Mouse (Mus musculus) MEL (cell line): ENCODE results near the gene Rala. TPM values are rescaled to one million over a fixed set of nuclear protein-coding genes. Genes with fewer than 3 reads are reported as not detected.

Source experiments
- DNase-seq: peaks from one replicate; pipeline ENCODE4 v3.0.0; 2011; ENCODE audit warnings: low read depth, low spot score
- H3K27ac ChIP-seq: 2 replicates; pipeline ENCODE4 v1.5.1; 2012; ENCODE audit warnings: low read depth, mild to moderate bottlenecking, control low read depth, low read length, moderate library complexity; ENCODE audit not compliant: control insufficient read depth
- H3K27me3 ChIP-seq, 2 experiments: fragments of 150-350 bp in 1 of 2; sonication (generic) in 1 of 2; 2 replicates each; pipeline ENCODE4 v1.6.1; 2012; ENCODE audit warnings: low read length in 2 of 2, mild to moderate bottlenecking in 2 of 2, improper control_type of control experiment in 1 of 2, moderate library complexity in 1 of 2; ENCODE audit not compliant: insufficient read depth in 2 of 2, control insufficient read depth in 1 of 2
- H3K36me3 ChIP-seq, 2 experiments: 2 replicates each; pipeline ENCODE4 v1.6.1; 2012 to 2014; ENCODE audit warnings: low read length in 2 of 2, improper control_type of control experiment in 1 of 2, inconsistent platforms in 1 of 2, mild to moderate bottlenecking in 1 of 2; ENCODE audit not compliant: insufficient read depth in 2 of 2, control insufficient read depth in 1 of 2
- H3K4me1 ChIP-seq, 2 experiments: fragments of 150-350 bp in 1 of 2; sonication (generic) in 1 of 2; 2 replicates each; pipeline ENCODE4 v1.6.1; 2012; ENCODE audit warnings: low read length in 2 of 2, improper control_type of control experiment in 1 of 2, mild to moderate bottlenecking in 1 of 2; ENCODE audit not compliant: insufficient read depth in 2 of 2, control insufficient read depth in 1 of 2
- H3K4me3 ChIP-seq, 2 experiments: fragments of 150-350 bp in 1 of 2; sonication (generic) in 1 of 2; 2 replicates each; pipeline ENCODE4 v1.5.1; 2012; ENCODE audit warnings: low read depth in 2 of 2, low read length in 2 of 2, mild to moderate bottlenecking in 2 of 2, moderate library complexity in 2 of 2, control low read depth in 1 of 2, improper control_type of control experiment in 1 of 2; ENCODE audit not compliant: control insufficient read depth in 1 of 2, insufficient read depth in 1 of 2
- H3K79me2 ChIP-seq: 2 replicates; pipeline ENCODE4 v1.6.1; 2012; ENCODE audit warnings: mild to moderate bottlenecking, low read length, moderate library complexity; ENCODE audit not compliant: control insufficient read depth, poor library complexity, insufficient read depth
- H3K9ac ChIP-seq: 2 replicates; pipeline ENCODE4 v1.6.1; 2012; ENCODE audit warnings: low read depth, mild to moderate bottlenecking, control low read depth, low read length, moderate library complexity; ENCODE audit not compliant: control insufficient read depth, poor library complexity, severe bottlenecking
- H3K9me3 ChIP-seq: fragments of 150-350 bp; sonication (generic); replicated peaks from 2 replicates; pipeline ENCODE4 v1.6.1; 2012; ENCODE audit warnings: mild to moderate bottlenecking, low read length, improper control_type of control experiment, moderate library complexity; ENCODE audit not compliant: insufficient read depth
- CTCF ChIP-seq, 3 experiments: IDR thresholded peaks in 2 of 3; conservative IDR thresholded peaks in 1 of 3; 2 replicates each; pipeline ENCODE4 v1.5.1; 2011 to 2012; ENCODE audit warnings: low read length in 3 of 3, low read depth in 2 of 3, mild to moderate bottlenecking in 2 of 3, improper control_type of control experiment in 1 of 3, inconsistent platforms in 1 of 3, mixed read lengths in 1 of 3, moderate library complexity in 1 of 3; ENCODE audit not compliant: control insufficient read depth in 1 of 3, insufficient read depth in 1 of 3, poor library complexity in 1 of 3, severe bottlenecking in 1 of 3
- E2F4 ChIP-seq: IDR thresholded peaks from 2 replicates; pipeline ENCODE4 v1.6.1; 2011; ENCODE audit warnings: low read depth, low read length, improper control_type of control experiment, borderline replicate concordance
- GATA1 ChIP-seq: IDR thresholded peaks from 2 replicates; pipeline ENCODE4 v1.6.1; 2011; ENCODE audit warnings: low read depth, low read length, improper control_type of control experiment
- MAFK ChIP-seq: IDR thresholded peaks from 2 replicates; pipeline ENCODE4 v1.6.1; 2011; ENCODE audit warnings: low read depth, mild to moderate bottlenecking, low read length, improper control_type of control experiment, borderline replicate concordance
- MAZ ChIP-seq: IDR thresholded peaks from 2 replicates; pipeline ENCODE4 v1.6.1; 2012; ENCODE audit warnings: low read depth, mild to moderate bottlenecking, inconsistent platforms, low read length, improper control_type of control experiment
- NRF1 ChIP-seq: IDR thresholded peaks from 2 replicates; pipeline ENCODE4 v1.6.1; 2014; ENCODE audit warnings: low read depth, mild to moderate bottlenecking, inconsistent platforms, low read length, improper control_type of control experiment, moderate library complexity; ENCODE audit not compliant: poor library complexity, insufficient read depth, severe bottlenecking
- POLR2AphosphoS2 ChIP-seq: IDR thresholded peaks from 2 replicates; pipeline ENCODE4 v1.6.1; 2011; ENCODE audit warnings: low read length, improper control_type of control experiment
- RAD21 ChIP-seq: IDR thresholded peaks from 2 replicates; pipeline ENCODE4 v1.6.1; 2011; ENCODE audit warnings: mild to moderate bottlenecking, low read depth, low read length, improper control_type of control experiment
- SIN3A ChIP-seq: IDR thresholded peaks from 2 replicates; pipeline ENCODE4 v1.6.1; 2012; ENCODE audit warnings: low read length, improper control_type of control experiment, inconsistent platforms
- SMC3 ChIP-seq: IDR thresholded peaks from 2 replicates; pipeline ENCODE4 v1.6.1; 2011; ENCODE audit warnings: low read depth, low read length, improper control_type of control experiment
- TBP ChIP-seq: IDR thresholded peaks from 2 replicates; pipeline ENCODE4 v1.8.0; 2011; ENCODE audit warnings: low read depth, low read length, improper control_type of control experiment
- UBTF ChIP-seq: IDR thresholded peaks from 2 replicates; pipeline ENCODE4 v1.6.1; 2012; ENCODE audit warnings: low read depth, mild to moderate bottlenecking, inconsistent platforms, low read length, improper control_type of control experiment, moderate library complexity, borderline replicate concordance; ENCODE audit not compliant: insufficient read depth
- USF2 ChIP-seq, 2 experiments: IDR thresholded peaks; 2 replicates each; pipeline ENCODE4 v1.6.1; 2011 to 2012; ENCODE audit warnings: improper control_type of control experiment in 2 of 2, low read length in 2 of 2, borderline replicate concordance in 1 of 2, inconsistent platforms in 1 of 2, low read depth in 1 of 2, mild to moderate bottlenecking in 1 of 2; ENCODE audit not compliant: insufficient read depth in 1 of 2
- ZC3H11A ChIP-seq: IDR thresholded peaks from 2 replicates; pipeline ENCODE4 v1.6.1; 2012; ENCODE audit warnings: low read depth, mild to moderate bottlenecking, inconsistent platforms, low read length, improper control_type of control experiment
- polyA plus RNA-seq, 2 experiments: library from polyadenylated mRNA; stranded (reverse) in 1 of 2; unstranded in 1 of 2; fragments of >175 nt in 1 of 2; fragments of >200 nt in 1 of 2; gene quantifications; 2 replicates each; pipeline versions ENCODE4 v1.2.1 to v1.2.4; 2012; ENCODE audit warnings: low replicate concordance in 2 of 2, low read depth in 1 of 2; ENCODE audit not compliant: insufficient read length in 2 of 2, insufficient read depth in 1 of 2, missing spikeins in 1 of 2
- total RNA-seq: library from RNA; depleted of rRNA; stranded (reverse); fragments of 300-350 nt; gene quantifications from 2 replicates; pipeline ENCODE4 v1.2.3, GENCODE M21; 2012

Rala gene
- total and polyA plus RNA-seq, 3 experiments, result 12.9 to 30.7 TPM; not detected in 1

GRCm38 (mm10) chr13:17992009-17992408 lies 48.0 kb upstream of the Rala start (continued):
- TF ChIP-seq NRF1 (no peak), MAFK (no peak; the same call in 1 of the 2 replicates), GATA1 (peak; percentile 57), E2F4 (no peak), USF2 (IDR thresholded peaks at IDR 0.05; ENCODE audit: borderline replicate concordance in 1 of 2, insufficient read depth in 1 of 2, low read depth in 1 of 2, low read length in 2 of 2) (no peak), SMC3 (no peak), POLR2AphosphoS2 (no peak)

GRCm38 (mm10) chr13:17983194-17983593 lies 39.2 kb upstream of the Rala start:
- Histone ChIP-seq H3K4me3 (no peak overlapping the region), H3K36me3 (peaks cover 0 to 2% of the 10 kb centered on the region in 2 experiments; a peak in 1 of 4 replicates), H3K4me1 (no peaks in the 10 kb centered on the region), H3K9ac (no peak overlapping the region), H3K27me3 (no peaks in the 10 kb centered on the region), H3K9me3 (no peaks in the 10 kb centered on the region), H3K27ac (no peak overlapping the region), H3K79me2 (no peaks in the 10 kb centered on the region)
- TF ChIP-seq UBTF, result no peak
- TF ChIP-seq SMC3, result peak; percentile 59
- no peak for TF ChIP-seq E2F4
- TF ChIP-seq MAZ, result no peak
- TF ChIP-seq SIN3A, result no peak
- peak; percentile 71 to 83 (median 75) for TF ChIP-seq CTCF (IDR thresholded peaks at IDR 0.05 in 2 of 3, conservative IDR thresholded peaks at IDR 0.05 in 1 of 3; ENCODE audit: control insufficient read depth in 1 of 3, insufficient read depth in 1 of 3, low read depth in 2 of 3, low read length in 3 of 3, poor library complexity in 1 of 3, severe bottlenecking in 1 of 3)
- TF ChIP-seq RAD21, result peak; percentile 53
- TF ChIP-seq ZC3H11A, result 0 out of 2 replicates have a peak, but pooled peaks have one; percentile 26
- DNase-seq, result peak; percentile 67

- no peak overlapping the region for H3K4me3 ChIP-seq
- no peaks in the 10 kb centered on the region for H3K27me3 ChIP-seq
- TF ChIP-seq TBP, result no peak
- peak; percentile 31; the same call in 1 of the 2 replicates for TF ChIP-seq MAFK
- TF ChIP-seq, all 39 proteins: peak for 1
- no peak for DNase-seq
- H3K4me1 ChIP-seq, result no peaks in the 10 kb centered on the region
- H3K79me2 ChIP-seq, result no peaks in the 10 kb centered on the region
- no peak overlapping the region for H3K9ac ChIP-seq
- peaks cover 2% of the 10 kb centered on the region in 2 experiments; a peak in 3 of 4 replicates for H3K36me3 ChIP-seq
- H3K9me3 ChIP-seq, result no peaks in the 10 kb centered on the region
- H3K27ac ChIP-seq, result no peak overlapping the region
Measured at GRCm38 (mm10) chr13:17982634-17983033, 38.6 kb upstream of the Rala start.
